Mouse (Mus musculus) liver, embryonic 16.5 days (tissue): ENCODE results near the gene 2900026A02Rik. TPM values are rescaled to one million over a fixed set of nuclear protein-coding genes. Genes with fewer than 3 reads are reported as not detected.

Experiments
- ATAC-seq: fragments of 200-750 bp; cut with Nextera tagmentation; 2 replicates; pipeline ENCODE4 v1.8.0; 2017; ENCODE audit warnings: low read depth, mild to moderate bottlenecking, moderate number of reproducible peaks, moderate library complexity
- H3K27ac ChIP-seq: fragments of 300-500 bp; sonication (generic); 2 replicates; pipeline ENCODE4 v1.5.1; 2014; ENCODE audit warnings: mild to moderate bottlenecking, low read length
- H3K27me3 ChIP-seq: fragments of 300-500 bp; sonication (generic); 2 replicates; pipeline ENCODE4 v1.6.1; 2014; ENCODE audit warnings: low read depth, low read length, mixed read lengths; ENCODE audit not compliant: control insufficient read depth, insufficient read depth
- H3K36me3 ChIP-seq: fragments of 300-500 bp; sonication (generic); 2 replicates; pipeline ENCODE4 v1.6.1; 2014; ENCODE audit warnings: mild to moderate bottlenecking; ENCODE audit not compliant: control insufficient read depth, insufficient read depth
- H3K4me1 ChIP-seq: fragments of 300-500 bp; sonication (generic); 2 replicates; pipeline ENCODE4 v1.6.1; 2014; ENCODE audit warnings: low read depth, low read length, mixed read lengths; ENCODE audit not compliant: control insufficient read depth
- H3K4me2 ChIP-seq: fragments of 300-500 bp; sonication (generic); 2 replicates; pipeline ENCODE4 v1.6.1; 2014; ENCODE audit warnings: low read depth, low read length, mixed read lengths
- H3K4me3 ChIP-seq: fragments of 300-500 bp; sonication (generic); 2 replicates; pipeline ENCODE4 v1.5.1; 2014; ENCODE audit warnings: low read depth, mild to moderate bottlenecking, low read length
- H3K9ac ChIP-seq: fragments of 300-500 bp; sonication (generic); 2 replicates; pipeline ENCODE4 v1.6.1; 2014; ENCODE audit warnings: low read depth, low read length
- H3K9me3 ChIP-seq: fragments of 300-500 bp; sonication (generic); replicated peaks from 2 replicates; pipeline ENCODE4 v1.6.1; 2016; ENCODE audit warnings: low read length; ENCODE audit not compliant: control insufficient read depth
- WGBS: fragments of 180-500 bp; shearing (Covaris S2); extraction: QIAGEN DNeasy Blood & Tissue Kit; methylation state at CpG from one replicate; pipeline ENCODE4 v1.1.7; 2014; ENCODE audit not compliant: insufficient replicate concordance; 5-methylcytosine and 5-hydroxymethylcytosine counted together
- polyA plus RNA-seq: library from polyadenylated mRNA; unstranded; fragments of >200 nt; fragmentation: Nextera tagmentation; extraction: Ambion mirVana; gene quantifications from 2 replicates; pipeline ENCODE4 v1.2.1, GENCODE M21; 2015

Gene 2900026A02Rik
- polyA plus RNA-seq, 1 experiment from 2014 or later: 3.4 TPM

DNA sequence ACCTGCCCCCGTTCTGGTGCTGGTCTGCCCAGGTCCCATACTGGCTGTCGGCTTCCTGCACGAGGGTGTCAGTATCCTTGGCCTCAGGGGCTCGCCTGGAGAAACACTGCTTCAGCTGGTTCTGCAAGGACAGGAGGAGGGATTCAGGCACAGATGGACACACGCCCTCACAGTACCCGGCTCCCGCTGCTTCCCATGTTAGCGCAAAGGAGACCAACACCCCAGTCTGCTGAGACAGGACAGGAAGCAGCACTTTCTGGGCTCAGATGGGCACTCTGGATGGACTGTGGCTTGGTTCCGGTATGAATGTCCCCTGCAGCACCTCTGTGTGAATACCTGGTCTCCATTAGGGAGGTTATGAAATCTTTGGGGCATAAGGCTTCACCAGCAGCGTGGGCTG, 119.6 kb downstream of the 2900026A02Rik start:
- Histone ChIP-seq H3K27me3 (no peaks in the 10 kb centered on the region), H3K27ac (no peak overlapping the region), H3K9me3 (no peaks in the 10 kb centered on the region), H3K4me2 (no peak overlapping the region), H3K4me3 (no peak overlapping the region), H3K9ac (no peak overlapping the region), H3K4me1 (no peaks in the 10 kb centered on the region), H3K36me3 (no peaks in the 10 kb centered on the region)
- 75% methylated on average over 10 of the region's 10 CpGs for WGBS
- ATAC-seq: no peak

DNA sequence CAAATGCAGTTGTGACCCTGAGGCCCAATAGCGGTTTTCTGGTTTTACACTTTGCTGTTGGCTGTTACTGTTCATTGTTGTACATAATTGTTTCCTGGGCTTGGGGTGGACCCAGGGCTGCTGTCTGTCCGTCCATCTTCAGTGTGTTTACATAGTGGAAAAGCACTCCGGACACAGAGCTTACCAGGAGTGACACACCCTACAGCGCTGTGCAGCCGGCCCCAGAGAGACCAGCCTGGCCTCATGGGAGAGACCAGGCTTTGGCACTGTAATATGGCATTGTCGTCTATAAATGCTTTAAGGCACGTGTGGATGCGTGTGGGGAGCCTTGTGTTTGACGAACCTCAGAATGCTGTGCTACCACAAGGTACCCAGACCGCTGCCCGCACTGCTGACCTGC, 120.6 kb downstream of the 2900026A02Rik start:
- Histone ChIP-seq H3K27ac (no peak overlapping the region), H3K9me3 (no peaks in the 10 kb centered on the region), H3K4me1 (no peaks in the 10 kb centered on the region), H3K4me2 (no peak overlapping the region), H3K36me3 (no peaks in the 10 kb centered on the region), H3K4me3 (no peak overlapping the region), H3K27me3 (no peaks in the 10 kb centered on the region), H3K9ac (no peak overlapping the region)
- WGBS: 72% methylated on average over 11 of the region's 11 CpGs
- no peak for ATAC-seq

DNA sequence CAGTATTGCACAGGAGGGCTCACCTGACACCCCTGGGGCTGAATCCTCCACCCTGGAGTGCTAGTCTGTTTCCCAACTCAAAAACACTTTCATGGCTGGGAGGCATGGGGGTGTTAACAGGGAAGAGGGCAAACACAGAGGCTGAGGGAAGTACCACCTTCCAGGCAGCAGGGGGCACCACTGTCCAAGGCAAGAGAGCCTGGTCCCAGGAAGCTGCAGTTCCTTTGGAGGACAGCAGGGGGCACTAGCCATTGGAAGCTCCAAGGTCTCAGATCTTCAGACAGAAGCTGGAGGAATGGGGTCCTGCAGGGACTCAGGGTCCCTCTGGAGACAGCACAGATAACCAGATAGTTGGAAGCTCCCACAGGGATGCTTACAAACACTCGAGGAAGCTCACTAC, 121.5 kb downstream of the 2900026A02Rik start:
- ATAC-seq: peak; percentile 32; the same call in 1 of the 2 replicates
- 15% methylated on average over 1 of the region's 1 CpGs for WGBS
- H3K9me3 ChIP-seq: no peaks in the 10 kb centered on the region

DNA sequence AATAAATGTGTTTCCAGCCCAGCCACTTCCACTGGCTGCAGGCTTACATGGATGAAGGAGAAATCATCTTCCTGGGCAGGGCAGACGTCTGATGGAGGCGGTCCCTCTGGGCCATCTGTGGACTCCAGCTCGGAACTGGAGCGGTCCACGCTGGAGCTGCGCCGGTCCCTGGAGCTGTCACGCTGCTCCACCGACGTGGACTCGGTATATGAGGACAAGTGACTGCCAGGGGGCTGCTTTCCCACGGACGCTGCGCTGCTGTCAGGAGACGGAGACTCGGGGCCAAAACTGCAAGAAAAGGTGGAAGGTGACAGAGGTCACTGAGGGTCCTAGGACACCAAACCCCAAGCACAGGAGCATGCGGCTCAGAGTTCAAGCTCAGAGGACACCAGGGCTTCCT, 123.5 kb downstream of the 2900026A02Rik start:
- ATAC-seq: no peak
- no peak overlapping the region for H3K27ac ChIP-seq
- no peaks in the 10 kb centered on the region for H3K4me1 ChIP-seq
- no peaks in the 10 kb centered on the region for H3K27me3 ChIP-seq
- H3K4me2 ChIP-seq: no peak overlapping the region
- 77% methylated on average over 17 of the region's 17 CpGs for WGBS
- no peaks in the 10 kb centered on the region for H3K9me3 ChIP-seq
- H3K9ac ChIP-seq: no peak overlapping the region
- H3K36me3 ChIP-seq: no peaks in the 10 kb centered on the region
- H3K4me3 ChIP-seq: no peak overlapping the region

More for the DNA sequence above, 121.5 kb downstream of the 2900026A02Rik start:
- no peaks in the 10 kb centered on the region for H3K27me3 ChIP-seq
- H3K4me1 ChIP-seq: no peaks in the 10 kb centered on the region
- no peak overlapping the region for H3K4me2 ChIP-seq
- H3K9ac ChIP-seq: no peak overlapping the region
- H3K27ac ChIP-seq: no peak overlapping the region
- no peaks in the 10 kb centered on the region for H3K36me3 ChIP-seq
- no peak overlapping the region for H3K4me3 ChIP-seq

DNA sequence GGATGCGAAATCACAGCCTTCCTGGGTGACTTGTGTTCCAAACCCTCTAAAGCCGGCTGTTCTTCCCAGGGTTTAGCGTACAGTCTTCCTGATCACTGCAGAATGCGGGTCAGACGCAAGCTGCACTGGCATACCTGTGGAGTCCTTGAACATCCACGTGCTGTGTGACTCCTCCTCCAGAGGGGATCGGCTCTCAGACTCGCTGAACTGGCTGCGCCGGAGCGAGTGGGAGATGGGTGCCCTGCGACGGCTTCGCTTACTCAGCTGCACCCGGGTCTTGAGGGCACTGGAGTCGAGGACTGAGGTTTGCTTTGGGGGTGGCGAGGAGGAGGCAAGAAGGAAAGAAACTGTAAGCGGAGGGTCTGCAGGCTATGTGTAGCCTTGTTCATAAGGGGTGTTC, 125.6 kb downstream of the 2900026A02Rik start:
- 79% methylated on average over 18 of the region's 18 CpGs for WGBS
- no peaks in the 10 kb centered on the region for H3K4me1 ChIP-seq
- no peaks in the 10 kb centered on the region for H3K27me3 ChIP-seq
- H3K4me2 ChIP-seq: no peak overlapping the region
- no peak overlapping the region for H3K27ac ChIP-seq
- no peaks in the 10 kb centered on the region for H3K36me3 ChIP-seq
- H3K4me3 ChIP-seq: no peak overlapping the region
- ATAC-seq: no peak
- H3K9ac ChIP-seq: no peak overlapping the region
- H3K9me3 ChIP-seq: no peaks in the 10 kb centered on the region

DNA sequence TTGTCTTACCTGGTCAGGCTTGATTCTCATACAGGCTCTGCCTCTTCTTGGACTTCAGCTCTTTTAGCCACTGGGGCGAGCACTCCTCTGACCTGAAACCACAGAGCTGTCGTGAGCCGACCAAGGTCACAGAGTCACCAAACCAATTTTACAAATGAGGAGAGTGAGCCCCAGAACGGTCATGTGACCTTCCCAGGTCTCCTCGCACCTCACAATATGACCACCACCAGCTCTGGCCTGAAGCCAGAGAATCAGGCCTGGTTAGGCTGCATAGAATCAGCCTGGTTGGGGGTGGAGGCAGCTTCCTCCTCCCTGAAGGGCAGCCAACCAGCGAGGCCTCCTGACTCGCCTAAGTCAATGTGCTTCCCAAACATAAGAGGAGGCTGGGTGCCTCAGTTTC, 128.6 kb downstream of the 2900026A02Rik start:
- Histone ChIP-seq H3K36me3 (peaks cover 2% of the 10 kb centered on the region; the same call in 1 of the 2 replicates), H3K4me1 (no peaks in the 10 kb centered on the region), H3K9ac (no peak overlapping the region), H3K9me3 (no peaks in the 10 kb centered on the region), H3K27me3 (no peaks in the 10 kb centered on the region), H3K27ac (no peak overlapping the region), H3K4me3 (no peak overlapping the region), H3K4me2 (no peak overlapping the region)
- 61% methylated on average over 7 of the region's 7 CpGs for WGBS
- ATAC-seq: no peak

DNA sequence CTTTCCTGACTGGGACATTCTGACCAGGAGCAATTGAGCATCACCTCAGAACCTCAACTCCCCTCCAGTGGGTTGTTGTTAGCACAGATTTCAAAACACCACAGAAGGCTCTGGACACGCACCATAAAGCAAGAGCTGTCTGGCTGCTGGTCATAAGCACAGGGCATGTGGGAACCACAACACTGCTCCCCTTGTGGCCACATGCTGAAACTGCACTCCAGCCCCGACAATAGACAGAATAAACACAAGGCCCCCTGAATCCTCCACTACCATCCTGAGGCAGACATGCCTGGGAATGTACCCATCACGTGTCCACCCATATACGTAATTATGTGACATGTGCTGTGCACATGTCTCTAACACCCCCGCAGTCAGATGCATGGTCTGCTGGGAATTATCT, 129.9 kb downstream of the 2900026A02Rik start:
- Histone ChIP-seq H3K4me2 (no peak overlapping the region), H3K27me3 (no peaks in the 10 kb centered on the region), H3K4me1 (no peaks in the 10 kb centered on the region), H3K36me3 (peaks cover 2% of the 10 kb centered on the region; the same call in 1 of the 2 replicates), H3K4me3 (no peak overlapping the region), H3K9ac (no peak overlapping the region), H3K27ac (no peak overlapping the region), H3K9me3 (no peaks in the 10 kb centered on the region)
- ATAC-seq: no peak
- WGBS: 57% methylated on average over 5 of the region's 5 CpGs

DNA sequence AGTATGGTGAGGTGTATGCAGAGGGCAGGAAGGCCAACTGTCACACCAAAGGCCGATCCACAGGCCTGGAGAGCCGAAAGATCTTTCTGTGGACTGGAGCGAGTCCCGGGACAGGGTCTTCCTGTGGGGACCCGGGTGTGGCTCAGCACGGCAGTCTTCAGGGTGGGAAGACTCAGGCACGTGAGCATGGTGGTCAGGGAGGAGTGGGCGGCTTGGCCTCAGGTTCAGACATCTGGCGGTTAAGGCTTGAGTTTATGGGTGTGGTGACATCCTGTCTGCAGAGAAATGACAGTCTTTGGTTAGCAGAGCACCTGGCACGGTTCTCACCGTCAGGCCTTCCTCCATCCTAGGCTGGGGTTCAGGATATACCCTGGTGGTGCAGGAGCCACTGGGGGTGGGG, 130.3 kb downstream of the 2900026A02Rik start:
- Histone ChIP-seq H3K27me3 (no peaks in the 10 kb centered on the region), H3K9ac (no peak overlapping the region), H3K4me3 (no peak overlapping the region), H3K36me3 (peaks cover 2% of the 10 kb centered on the region; the same call in 1 of the 2 replicates), H3K4me2 (no peak overlapping the region), H3K4me1 (no peaks in the 10 kb centered on the region), H3K27ac (no peak overlapping the region), H3K9me3 (no peaks in the 10 kb centered on the region)
- WGBS: 75% methylated on average over 11 of the region's 11 CpGs
- ATAC-seq: no peak

DNA sequence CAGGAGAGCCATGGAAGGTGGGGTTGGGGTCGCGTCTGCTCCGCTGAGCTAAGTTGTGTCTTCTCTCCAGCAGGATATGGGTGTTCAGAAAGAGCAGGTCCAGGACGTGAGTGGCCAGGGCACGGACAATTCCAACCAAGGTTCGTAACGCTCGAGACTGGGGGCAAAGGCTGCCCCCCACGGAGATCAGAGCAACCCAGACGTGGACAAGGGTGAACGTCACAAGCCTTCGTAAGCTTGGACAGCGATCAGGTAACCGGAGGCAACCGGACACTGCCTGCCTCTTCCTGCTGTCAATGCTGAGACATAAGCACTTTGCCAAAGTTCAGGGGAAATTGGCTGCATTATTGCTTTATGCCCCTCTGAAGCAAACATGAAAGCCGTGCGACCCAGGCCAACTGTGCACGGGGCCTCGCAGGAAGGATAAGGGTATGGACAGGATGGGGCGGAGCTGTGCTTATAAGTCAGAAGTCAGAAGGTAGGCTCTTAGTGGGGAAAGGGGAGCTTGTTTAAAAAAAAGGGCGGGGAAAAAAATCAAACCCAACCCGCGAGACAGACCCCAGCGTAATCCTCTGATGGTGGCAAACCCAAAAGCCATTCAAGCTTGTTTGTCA, 130.9 kb downstream of the 2900026A02Rik start:
- no peaks in the 10 kb centered on the region for H3K4me1 ChIP-seq
- WGBS: 80% methylated on average over 24 of the region's 24 CpGs
- H3K9ac ChIP-seq: no peak overlapping the region
- no peak overlapping the region for H3K4me2 ChIP-seq
- H3K27me3 ChIP-seq: no peaks in the 10 kb centered on the region
- no peak overlapping the region for H3K27ac ChIP-seq
- no peak for ATAC-seq
- no peak overlapping the region for H3K4me3 ChIP-seq
- no peaks in the 10 kb centered on the region for H3K9me3 ChIP-seq
- peaks cover 2% of the 10 kb centered on the region; the same call in 1 of the 2 replicates for H3K36me3 ChIP-seq
